ENCODE assay signal across 8 mouse cellular contexts in the genomic region with DNA sequence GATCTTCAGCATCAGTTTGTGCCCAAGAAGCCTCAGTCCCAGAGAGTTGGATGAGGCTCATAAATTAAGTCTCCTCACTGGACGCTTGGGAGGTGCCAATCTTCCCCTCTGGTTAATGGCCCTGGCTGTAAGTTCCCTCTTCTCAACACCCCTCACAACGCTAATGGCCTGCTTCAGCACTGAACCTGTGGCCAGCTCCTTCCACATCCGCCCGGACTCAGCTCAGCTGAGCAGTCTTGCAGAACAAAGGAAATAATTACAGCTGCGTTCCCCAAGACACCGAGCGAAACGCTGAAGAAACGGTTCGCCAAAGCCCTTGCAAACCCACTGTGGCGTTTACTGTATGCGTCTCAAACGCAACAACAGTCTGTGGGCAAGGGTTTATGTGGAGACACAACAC. TPM values are rescaled to one million over a fixed set of nuclear protein-coding genes. Genes with fewer than 3 reads are reported as not detected.
DNase-seq lines count a peak whose midpoint lies in the region; ATAC-seq and TF ChIP-seq lines count a peak whose summit lies in the region.

No protein-coding gene starts in this region.

- intact Hi-C loops in left cerebral cortex, postnatal 36 days (cut with DNase I): no loop called here

- no peaks in the 10 kb centered on the region for H3K36me3 ChIP-seq in heart, embryonic 10.5 days
- no peaks in the 10 kb centered on the region for H3K36me3 ChIP-seq in heart, embryonic 14.5 days (ENCODE audit: control insufficient read depth, insufficient read depth, low read length)
- no peaks in the 10 kb centered on the region for H3K36me3 ChIP-seq in limb, embryonic 10.5 days
- H3K36me3 ChIP-seq in myocyte (ENCODE audit: control insufficient read depth, insufficient read depth): no peaks in the 10 kb centered on the region

- peak overlapping the region; percentile 43 for H3K4me3 ChIP-seq in heart, embryonic 10.5 days
- H3K4me3 ChIP-seq in heart, embryonic 14.5 days (ENCODE audit: control insufficient read depth in 1 of 2, insufficient read depth in 1 of 2, low read depth in 1 of 2, low read length in 2 of 2): peak overlapping the region in 1 of 2 experiments; percentile 26; a peak in 2 of 4 replicates
- H3K4me3 ChIP-seq in limb, embryonic 10.5 days: peak overlapping the region; percentile 33
- H3K4me3 ChIP-seq in myocyte: no peak overlapping the region

- no peak for TF ChIP-seq POLR2A in myocyte (IDR thresholded peaks at IDR 0.05; ENCODE audit: insufficient read length, low read depth)

- WGBS in heart, embryonic 10.5 days: 2% methylated on average over 13 of the region's 13 CpGs
- 1% methylated on average over 13 of the region's 13 CpGs for WGBS in heart, embryonic 14.5 days
- WGBS in limb, embryonic 10.5 days: under 1% methylated on average over 13 of the region's 13 CpGs

- 0 out of 2 replicates have a peak, but pooled peaks cover 5% of the 10 kb centered on the region for H3K4me1 ChIP-seq in heart, embryonic 10.5 days
- no peaks in the 10 kb centered on the region; a peak in 1 of 4 replicates for H3K4me1 ChIP-seq in heart, embryonic 14.5 days (ENCODE audit: control insufficient read depth in 2 of 2, insufficient read depth in 2 of 2, low read length in 2 of 2)
- H3K4me1 ChIP-seq in limb, embryonic 10.5 days: peaks cover 8% of the 10 kb centered on the region

- peaks cover 3% of the 10 kb centered on the region; the same call in 1 of the 2 replicates for H3K9me3 ChIP-seq in heart, embryonic 10.5 days
- H3K9me3 ChIP-seq in heart, embryonic 14.5 days (ENCODE audit: control insufficient read depth, low read length): no peaks in the 10 kb centered on the region
- no peaks in the 10 kb centered on the region for H3K9me3 ChIP-seq in limb, embryonic 10.5 days (replicated peaks)

- no peak overlapping the region for H3K27ac ChIP-seq in heart, embryonic 10.5 days
- no peak overlapping the region for H3K27ac ChIP-seq in heart, embryonic 14.5 days (replicated peaks in 1 of 2; ENCODE audit: control insufficient read depth in 1 of 2, insufficient read depth in 1 of 2, low read depth in 2 of 2, low read length in 2 of 2)
- H3K27ac ChIP-seq in limb, embryonic 10.5 days: no peak overlapping the region

- H3K79me2 ChIP-seq in myocyte (ENCODE audit: control insufficient read depth, insufficient read depth): no peaks in the 10 kb centered on the region

- peaks cover 76% of the 10 kb centered on the region for H3K27me3 ChIP-seq in heart, embryonic 10.5 days (ENCODE audit: insufficient read depth, poor library complexity, severe bottlenecking)
- peaks cover 40% of the 10 kb centered on the region for H3K27me3 ChIP-seq in heart, embryonic 14.5 days (ENCODE audit: control insufficient read depth, insufficient read depth, low read length)
- H3K27me3 ChIP-seq in limb, embryonic 10.5 days (ENCODE audit: low read depth, poor library complexity, severe bottlenecking): peaks cover 70% of the 10 kb centered on the region
- peaks cover 18% of the 10 kb centered on the region for H3K27me3 ChIP-seq in myocyte (ENCODE audit: control insufficient read depth, insufficient read depth, insufficient read length)

- DNase-seq in heart, embryonic 10.5 days (ENCODE audit: low spot score): peak; percentile 87
- no peak for DNase-seq in heart, adult 9 months (ENCODE audit: low spot score in 2 of 2)
- DNase-seq in adrenal gland, postnatal 14 days: peak; percentile 78
- peak; percentile 91 for DNase-seq in limb, embryonic 10.5 days (ENCODE audit: low spot score)
- DNase-seq in cerebellum, postnatal 10 days: no peak
- DNase-seq in left cerebral cortex, postnatal 36 days (ENCODE audit: low spot score in 2 of 2): no peak

- peak overlapping the region; percentile 40 for H3K4me2 ChIP-seq in heart, embryonic 14.5 days (ENCODE audit: low read length)
- H3K4me2 ChIP-seq in myocyte (ENCODE audit: low read depth): no peak overlapping the region

- no peak overlapping the region for H3ac ChIP-seq in myocyte (ENCODE audit: control insufficient read depth, insufficient read length)

- no peak for ATAC-seq in heart, embryonic 14.5 days (ENCODE audit: insufficient number of reproducible peaks, insufficient read depth, low FRiP score, low read depth)

- no peak overlapping the region for H3K9ac ChIP-seq in heart, embryonic 14.5 days (ENCODE audit: low read length)

TF ChIP-seq in myocyte, 11 proteins besides CTCF, POLR2A, EP300 and RAD21:
- TF ChIP-seq REST (IDR thresholded peaks at IDR 0.05; ENCODE audit: insufficient read depth, insufficient read length): peak; percentile 70
- TF ChIP-seq CEBPB (IDR thresholded peaks at IDR 0.05; ENCODE audit: insufficient read depth, poor library complexity, severe bottlenecking): no peak

RNA-seq across cellular contexts. Expression of a gene that starts 29.3 kb away (rescaled TPM):
- 0.06 TPM in 1 of 2 replicates, not detected in the other for polyA plus RNA-seq in heart, embryonic 10.5 days (2016; fragmentation: Nextera tagmentation; extraction: Ambion mirVana)
- total RNA-seq in adrenal gland, postnatal 14 days (2021): not detected in 2 replicates
- polyA plus RNA-seq in heart, embryonic 14.5 days (2014; fragmentation: Nextera tagmentation; extraction: Ambion mirVana): 0.04 TPM in 1 of 2 replicates, not detected in the other
- 0.23 TPM in 1 of 2 replicates, not detected in the other for polyA plus RNA-seq in limb, embryonic 10.5 days (2016; fragmentation: Nextera tagmentation; extraction: Ambion mirVana)
- polyA plus RNA-seq in myocyte (2012; fragmentation: generic; extraction: Trizol): 0.01 TPM
- total RNA-seq in left cerebral cortex, postnatal 36 days (2021): not detected

Comparison
In these comparisons a context has a peak if more than half of its experiments do, and no peak if none do; other contexts are left out.
1. DNase-seq: peak in heart, embryonic 10.5 days (single experiment), adrenal gland, postnatal 14 days (single experiment) and limb, embryonic 10.5 days (single experiment); none in heart, adult 9 months (0 of 2), cerebellum, postnatal 10 days (0 of 2) and left cerebral cortex, postnatal 36 days (0 of 2).